Mouse (Mus musculus) heart, adult 11 months (tissue): Measurements from ENCODE around the gene Bpifc.

Experiments
- DNase-seq: peaks from one replicate; pipeline ENCODE4 v3.0.0; 2022

Gene Bpifc

GRCm38 (mm10) chr10:86011781-86012180, at the start of gene Bpifc:
Gene Bpifc, minus strand, starts transcription at chr10:86011895.
- no peak for DNase-seq

DNA sequence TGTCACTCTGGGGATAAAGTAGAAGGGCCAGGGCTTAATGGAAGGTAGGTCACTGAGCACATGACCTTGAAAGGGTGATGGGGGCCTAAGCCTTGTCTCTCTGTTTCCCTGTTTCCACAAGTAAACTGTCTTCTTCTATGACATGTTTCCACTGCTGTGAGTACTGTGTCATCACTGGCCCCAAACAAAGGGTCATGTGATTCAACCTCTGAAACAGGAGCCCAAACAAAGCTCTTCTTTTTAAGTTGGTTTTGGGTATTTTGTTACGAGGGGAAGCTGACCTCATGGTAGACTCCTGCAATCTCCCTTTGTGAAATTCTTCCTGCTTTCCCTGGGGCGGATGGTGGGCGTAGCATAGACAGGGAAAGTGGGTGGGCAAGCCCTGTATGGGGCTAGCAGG, 48.6 kb upstream of the Bpifc start:
- DNase-seq: peak; percentile 49

DNA sequence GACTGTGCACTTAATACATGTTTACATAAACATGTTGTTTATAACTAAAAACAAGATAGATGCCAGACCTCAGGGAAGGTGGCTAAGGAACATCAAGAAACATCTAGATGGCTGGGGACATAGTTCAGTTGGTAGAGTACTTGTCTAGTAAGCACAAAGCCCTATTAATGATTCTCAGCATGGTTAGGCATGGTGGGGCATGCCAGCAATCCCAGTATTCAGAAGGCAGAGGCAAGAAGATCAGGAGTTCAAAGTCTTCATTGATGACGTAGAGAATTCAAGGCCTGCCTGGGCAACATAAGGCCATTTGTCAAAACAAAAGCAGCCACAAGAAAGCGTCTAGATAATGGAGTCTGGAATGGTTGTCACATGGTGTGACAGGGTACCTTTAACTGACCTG, 46.0 kb upstream of the Bpifc start:
- no peak for DNase-seq

- DNase-seq: peak; percentile 93
Observed at GRCm38 (mm10) chr10:86057286-86057685, 45.6 kb upstream of the Bpifc start.

DNA sequence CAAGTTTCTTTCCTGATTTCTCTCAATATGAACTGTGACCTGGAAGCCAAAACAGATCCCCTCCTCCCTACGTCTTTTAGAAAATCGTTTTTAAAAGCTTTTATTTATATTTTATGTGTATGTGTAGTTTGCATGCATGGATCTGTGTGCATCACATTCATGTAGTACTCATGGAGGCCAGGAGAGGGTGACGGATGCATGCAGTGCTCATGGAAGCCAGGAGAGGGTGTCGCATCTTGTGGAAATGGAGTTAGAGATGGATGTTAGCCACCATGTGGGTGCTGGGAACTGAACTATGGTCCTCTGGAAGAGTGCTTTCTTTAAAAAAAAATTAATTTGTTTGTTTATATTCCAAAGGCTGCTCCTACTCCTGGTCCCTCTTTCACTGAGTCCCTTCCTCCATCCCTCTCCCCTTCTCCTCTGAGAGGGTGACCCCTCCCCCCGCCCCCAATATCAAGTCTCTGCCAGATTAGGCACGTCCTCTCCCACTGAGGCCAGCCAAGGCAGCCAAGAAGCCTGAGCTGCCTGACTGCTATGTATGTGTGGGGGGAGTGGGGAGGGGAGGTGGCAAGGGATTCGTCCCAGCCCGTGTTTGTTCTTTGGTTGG, 44.7 kb upstream of the Bpifc start:
- DNase-seq: peak; percentile 70

- DNase-seq: peak; percentile 52
Observed at GRCm38 (mm10) chr10:86052818-86053522, 41.3 kb upstream of the Bpifc start.

DNA sequence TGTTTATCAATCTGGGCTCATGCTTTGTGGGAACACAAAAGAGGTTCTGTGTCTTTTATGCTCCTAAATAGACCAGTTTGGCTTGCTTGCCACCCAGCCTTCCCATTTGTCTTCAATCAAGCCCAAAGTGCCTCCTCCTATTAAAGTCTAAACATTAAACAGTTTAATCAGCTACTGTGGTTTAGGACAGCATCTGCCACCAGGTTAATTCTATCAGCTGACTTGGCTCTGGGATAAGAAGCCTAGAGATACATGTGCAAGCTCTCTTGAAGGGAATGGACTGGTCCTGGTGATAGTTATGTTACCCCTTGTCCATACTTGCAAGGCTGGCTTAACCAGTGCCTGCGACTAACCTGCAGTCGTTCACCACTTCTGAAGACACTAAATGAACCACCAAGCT, 38.8 kb upstream of the Bpifc start:
- peak; percentile 72 for DNase-seq

- DNase-seq: peak; percentile 80
Observed at GRCm38 (mm10) chr10:86047786-86048185, 36.1 kb upstream of the Bpifc start.

DNA sequence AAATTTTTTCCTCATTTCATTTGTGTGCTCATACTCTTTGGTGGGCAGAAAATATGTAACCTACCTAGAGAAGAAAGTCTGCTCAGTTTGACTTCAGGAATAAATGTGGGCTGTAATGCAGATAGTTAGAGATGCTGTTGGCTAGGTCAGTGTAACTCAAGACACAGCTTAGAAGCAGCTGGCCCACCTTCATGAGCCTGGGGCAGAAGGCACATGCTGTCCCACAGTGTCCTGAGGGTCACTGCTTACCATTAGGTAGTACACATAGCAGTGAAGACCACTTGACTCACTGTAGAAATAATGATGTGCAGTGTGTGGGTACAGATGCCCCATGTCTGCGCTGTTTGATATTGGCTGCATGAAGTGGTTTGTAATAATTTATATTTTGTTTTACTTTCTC, 34.7 kb upstream of the Bpifc start:
- no peak for DNase-seq

GRCm38 (mm10) chr10:86044066-86044465, 32.4 kb upstream of the Bpifc start:
- DNase-seq: peak; percentile 50

DNA sequence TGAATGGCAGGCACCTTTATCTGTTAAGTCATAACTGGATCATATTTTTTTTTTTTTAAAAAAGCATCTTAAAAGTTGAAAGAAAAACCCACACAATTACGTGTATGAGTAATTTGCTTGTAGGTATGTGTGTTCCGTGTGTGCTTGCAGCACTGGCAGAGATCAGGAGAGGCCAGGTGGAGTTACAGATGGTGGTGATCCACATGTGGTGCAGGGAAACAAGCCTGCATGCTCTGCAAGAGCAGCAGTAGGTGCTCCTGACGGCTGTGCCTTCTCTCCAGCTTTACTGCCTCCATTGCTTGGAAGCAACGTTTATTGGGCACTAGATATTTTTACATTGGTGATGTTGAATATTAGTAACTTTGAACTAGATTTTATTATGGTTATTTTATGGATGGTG, 32.0 kb upstream of the Bpifc start:
- DNase-seq: peak; percentile 31

DNA sequence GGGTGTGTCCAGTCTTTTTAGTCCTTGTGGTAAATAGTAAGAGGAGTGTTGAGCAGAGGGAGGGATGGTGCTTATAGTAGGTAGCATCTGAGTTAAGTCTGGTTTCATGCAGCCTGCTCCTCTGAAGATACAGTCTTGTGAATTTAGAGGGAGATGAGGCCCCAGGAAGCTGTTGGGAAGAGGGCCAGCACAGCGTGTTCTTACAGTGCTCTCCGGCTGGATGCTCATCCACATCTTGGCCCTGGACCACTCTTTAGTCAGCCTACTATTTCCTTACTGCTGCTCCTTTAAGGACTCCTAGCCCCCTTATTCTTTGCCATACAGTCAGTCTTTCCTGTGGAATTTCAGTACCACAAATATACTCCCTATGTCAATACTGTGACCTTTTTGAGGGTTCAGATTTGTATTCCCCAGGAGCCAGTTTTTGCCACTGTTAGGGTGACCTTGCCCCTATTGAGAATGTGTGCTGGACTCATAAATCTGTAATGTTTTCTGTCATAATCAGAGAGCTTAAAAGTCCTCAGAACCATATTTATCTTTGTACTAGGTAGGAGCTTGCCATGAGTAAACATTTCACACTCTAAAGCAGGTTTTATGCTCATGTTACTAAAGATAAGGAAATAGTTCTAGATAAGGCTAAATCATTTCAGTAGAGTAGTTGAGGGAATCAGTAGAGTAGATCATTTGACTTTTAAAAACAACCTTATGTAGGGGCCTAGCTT, 22.5 kb upstream of the Bpifc start:
- DNase-seq: peak; percentile 87

GRCm38 (mm10) chr10:86032517-86032916, 20.8 kb upstream of the Bpifc start:
- peak; percentile 66 for DNase-seq

DNA sequence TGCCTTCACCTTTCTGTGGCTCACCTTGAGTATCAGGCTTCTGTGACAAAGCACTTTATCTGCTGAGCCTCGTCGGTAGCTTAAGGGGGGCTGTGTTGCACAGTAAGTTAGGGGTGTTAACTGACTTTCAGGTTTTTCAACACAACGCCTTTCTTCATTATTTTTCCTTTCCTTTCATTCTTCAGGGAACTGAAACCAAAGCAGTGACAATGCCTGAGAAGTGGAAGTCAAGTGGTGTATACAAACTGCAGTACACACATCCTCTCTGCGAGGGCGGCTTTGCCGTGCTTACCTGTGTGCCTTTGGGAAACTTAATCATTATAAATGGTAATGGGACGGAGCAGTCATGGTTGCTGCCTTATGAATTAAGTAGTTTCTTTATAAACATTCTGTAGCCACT, 19.0 kb upstream of the Bpifc start:
- peak; percentile 64 for DNase-seq

GRCm38 (mm10) chr10:86026807-86027206, 15.1 kb upstream of the Bpifc start:
- peak; percentile 56 for DNase-seq

- no peak for DNase-seq
Observed at GRCm38 (mm10) chr10:86026354-86026753, 14.7 kb upstream of the Bpifc start.

GRCm38 (mm10) chr10:86025906-86026305, 14.2 kb upstream of the Bpifc start:
- DNase-seq: no peak

DNA sequence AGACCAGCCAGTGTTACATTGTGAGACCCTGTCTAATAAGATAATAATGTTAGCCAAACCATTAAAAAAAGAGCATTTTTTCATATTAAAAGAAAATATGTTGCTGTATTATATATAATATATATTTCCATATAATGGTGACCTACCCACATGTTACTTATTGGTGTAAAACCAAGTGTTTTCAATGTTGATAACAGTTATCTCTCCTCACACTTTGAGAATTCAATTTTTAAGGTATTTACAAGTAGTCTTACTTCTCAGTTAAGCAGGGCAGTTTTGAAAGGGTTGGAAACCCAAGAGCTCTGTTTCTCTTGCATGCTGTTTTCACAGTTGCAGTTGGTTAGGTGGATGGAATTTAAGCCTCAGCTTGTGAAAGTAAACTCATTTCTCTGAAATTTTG, 11.5 kb upstream of the Bpifc start:
- DNase-seq: no peak

DNA sequence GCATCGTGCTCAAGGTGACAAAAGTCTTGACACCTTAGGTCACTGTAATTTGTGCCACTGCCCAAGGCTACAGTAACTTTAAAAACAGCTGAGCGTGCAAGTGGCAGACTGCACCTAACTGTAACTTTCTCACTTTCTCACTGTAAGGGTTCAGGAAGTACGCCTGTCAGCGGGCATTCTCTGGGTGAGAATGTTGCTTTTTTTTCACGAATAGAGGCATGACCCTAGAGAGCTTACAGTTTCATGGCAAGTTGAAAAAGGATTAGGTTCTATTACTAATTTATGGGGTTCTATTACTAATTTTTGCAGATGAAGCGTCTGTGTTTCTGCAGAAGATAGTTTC, 10.8 kb upstream of the Bpifc start:
- DNase-seq: no peak

DNA sequence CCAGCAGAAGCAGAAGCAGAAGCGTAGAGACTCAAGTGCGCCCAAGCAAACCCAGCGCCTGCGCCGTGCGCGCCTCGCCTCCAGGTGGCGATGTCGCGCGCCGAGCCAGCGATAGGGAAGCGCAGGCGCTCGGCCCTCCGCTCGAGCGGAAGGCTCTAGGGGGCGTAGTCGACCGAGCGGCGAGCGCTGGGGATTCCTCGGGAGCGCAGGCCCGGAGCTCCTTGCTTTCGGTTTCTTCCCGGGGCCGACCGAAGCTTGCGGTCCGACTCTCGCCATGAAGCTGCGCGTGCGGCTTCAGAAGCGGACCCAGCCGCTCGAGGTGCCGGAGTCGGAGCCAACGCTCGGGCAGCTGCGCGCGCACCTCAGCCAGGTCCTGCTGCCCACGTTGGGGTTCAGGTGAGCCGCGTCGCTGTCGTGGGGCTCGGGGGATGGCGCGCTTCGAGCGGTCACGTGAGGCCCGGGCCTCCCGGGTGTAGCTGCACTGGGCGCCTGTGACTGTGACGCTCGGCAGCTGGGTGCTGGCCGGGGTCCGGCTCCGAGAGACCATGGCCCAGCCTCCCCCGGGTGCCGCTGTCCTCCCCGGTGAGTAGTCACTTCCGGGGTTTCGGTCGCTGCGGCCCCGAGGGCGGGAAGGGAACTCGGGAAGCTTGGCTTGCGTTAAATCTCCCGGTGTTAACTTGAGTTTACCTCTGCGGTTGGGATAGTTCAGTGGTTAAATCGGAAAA, 10.2 kb upstream of the Bpifc start, which contains the start of gene Fbxo7:
Fbxo7 (plus strand) TSS at position 224 of the 725 bp plus-strand sequence.
- peak; percentile 99 for DNase-seq

- DNase-seq: no peak
Observed at GRCm38 (mm10) chr10:86021408-86021748, 9.7 kb upstream of the Bpifc start.

DNA sequence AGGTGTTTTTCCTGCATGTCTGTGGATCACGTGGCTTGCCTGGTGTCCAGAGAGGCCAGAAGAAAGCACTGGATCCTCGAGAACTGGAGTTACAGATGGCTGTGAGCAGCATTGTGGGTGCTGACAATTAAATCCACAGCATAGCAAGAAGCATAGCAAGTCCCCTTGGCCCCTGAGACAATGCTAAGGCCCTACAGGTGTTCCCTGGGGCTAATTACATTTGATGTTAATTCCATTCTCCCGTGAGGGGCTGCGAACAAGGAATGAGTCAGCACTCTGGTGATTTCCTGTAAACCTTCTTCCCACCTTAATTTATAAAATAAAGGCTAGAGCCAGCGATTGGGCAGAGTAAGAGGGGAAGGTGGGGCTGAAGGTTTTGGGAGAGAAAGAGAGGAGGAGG, 7.1 kb upstream of the Bpifc start:
- peak; percentile 34 for DNase-seq

- peak; percentile 64 for DNase-seq
Observed at GRCm38 (mm10) chr10:86017781-86018180, 6.1 kb upstream of the Bpifc start.

DNA sequence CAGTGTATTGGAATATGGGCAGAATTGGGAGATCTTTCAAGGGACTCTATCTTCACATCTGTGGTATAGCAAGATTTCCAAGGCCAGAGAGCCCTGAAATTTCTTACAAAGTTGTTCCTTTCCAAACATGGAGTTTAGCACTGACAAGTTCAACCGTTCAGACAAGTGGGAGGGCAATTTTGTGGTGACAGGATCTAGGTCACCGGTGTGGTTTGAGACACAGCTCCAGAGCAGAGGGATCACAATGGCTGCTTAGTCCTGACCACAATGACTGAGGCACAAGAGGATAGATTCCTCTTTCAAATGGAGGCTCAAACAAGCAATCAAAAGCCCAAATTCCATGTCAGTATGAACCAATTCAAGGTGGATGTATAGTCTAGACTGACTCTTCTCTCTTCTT, 523 bp downstream of the Bpifc start:
- peak; percentile 27 for DNase-seq
